Mouse (Mus musculus) effector memory CD4-positive, alpha-beta T cell, adult 5 months (primary cell): ENCODE measurements around the gene Uba1. TPM values are rescaled to one million over a fixed set of nuclear protein-coding genes. Genes with fewer than 3 reads are reported as not detected.

Source experiments
- polyA plus RNA-seq: library from polyadenylated mRNA; unstranded; fragments of 100-300 nt; shearing (Covaris generic); gene quantifications from one replicate; pipeline ENCODE4 v1.2.1, GENCODE M21; 2017

The Uba1 gene
- 167 TPM for polyA plus RNA-seq

DNA sequence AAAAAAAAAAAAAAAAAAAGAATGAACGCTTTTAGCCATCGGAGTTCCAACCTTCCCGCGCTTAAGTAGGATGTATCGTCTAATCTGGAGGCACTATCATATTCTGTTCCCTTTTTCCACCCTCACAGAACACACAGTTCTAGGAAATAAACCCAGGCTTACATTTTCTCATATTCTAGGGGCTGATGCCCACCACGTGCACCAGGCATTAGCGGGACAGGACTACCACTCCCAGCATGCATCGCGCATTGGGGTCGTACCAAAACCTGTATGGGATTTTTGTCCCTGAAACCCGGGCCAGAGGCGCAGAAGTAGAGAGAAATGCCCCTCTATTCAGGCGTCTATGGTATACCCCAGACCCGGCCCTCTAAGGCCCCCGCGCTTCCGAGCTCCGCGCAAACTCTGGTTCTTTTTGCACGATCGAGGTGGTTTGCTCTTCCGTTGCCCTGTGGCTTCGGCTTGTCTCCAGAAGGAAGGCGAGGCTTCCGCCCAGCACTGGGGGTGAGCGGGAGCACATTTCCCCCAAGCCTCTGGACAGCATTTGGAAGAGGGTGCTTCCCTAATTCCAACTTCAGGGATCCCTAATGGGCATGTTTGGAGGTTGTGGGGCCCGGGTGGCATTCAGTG, at the start of gene Uba1:
Uba1 (plus strand) TSS at position 301 of the 627 bp plus-strand sequence.

DNA sequence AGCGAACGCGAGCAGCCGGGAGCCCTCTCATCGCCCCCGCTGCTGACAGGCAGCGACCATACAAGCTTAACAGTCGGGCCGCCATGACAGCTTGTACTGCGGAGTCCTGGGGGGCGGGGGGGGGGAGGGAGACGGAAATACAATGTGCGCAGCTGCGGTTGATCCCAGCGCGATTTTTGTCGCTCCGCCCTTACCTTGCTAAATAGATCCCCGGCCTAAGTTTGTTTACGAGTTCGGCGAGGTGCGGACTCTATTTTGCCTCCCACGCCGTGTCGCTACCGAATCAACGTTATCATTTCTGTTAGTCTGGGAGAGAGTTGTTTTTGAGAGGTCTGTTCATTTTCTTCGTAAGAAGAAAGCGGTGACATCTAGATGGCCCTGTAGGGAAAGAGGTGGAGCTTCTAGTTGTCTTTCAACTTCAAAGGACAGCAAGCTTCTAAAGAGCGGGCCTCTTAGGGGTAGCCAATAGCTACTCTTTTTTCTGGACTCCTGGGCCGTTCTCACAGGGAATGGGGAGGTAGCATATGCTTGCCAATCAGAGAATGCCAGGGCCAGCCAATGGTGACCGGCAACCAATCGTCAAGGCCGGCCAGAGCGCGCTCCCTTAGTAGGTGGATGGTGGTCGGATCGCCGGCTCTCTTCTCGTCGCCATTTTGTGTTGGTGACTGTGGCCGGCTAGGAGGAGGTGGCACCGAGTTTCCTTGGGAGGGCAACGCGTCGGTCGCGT, 40.8 kb upstream of the Uba1 start, which contains the start of the genes Rbm10 and Ndufb11:
Rbm10 (plus strand) TSS at position 328 of the 727 bp plus-strand sequence.
Ndufb11 (minus strand) TSS at position 444 of the 727 bp plus-strand sequence.

DNA sequence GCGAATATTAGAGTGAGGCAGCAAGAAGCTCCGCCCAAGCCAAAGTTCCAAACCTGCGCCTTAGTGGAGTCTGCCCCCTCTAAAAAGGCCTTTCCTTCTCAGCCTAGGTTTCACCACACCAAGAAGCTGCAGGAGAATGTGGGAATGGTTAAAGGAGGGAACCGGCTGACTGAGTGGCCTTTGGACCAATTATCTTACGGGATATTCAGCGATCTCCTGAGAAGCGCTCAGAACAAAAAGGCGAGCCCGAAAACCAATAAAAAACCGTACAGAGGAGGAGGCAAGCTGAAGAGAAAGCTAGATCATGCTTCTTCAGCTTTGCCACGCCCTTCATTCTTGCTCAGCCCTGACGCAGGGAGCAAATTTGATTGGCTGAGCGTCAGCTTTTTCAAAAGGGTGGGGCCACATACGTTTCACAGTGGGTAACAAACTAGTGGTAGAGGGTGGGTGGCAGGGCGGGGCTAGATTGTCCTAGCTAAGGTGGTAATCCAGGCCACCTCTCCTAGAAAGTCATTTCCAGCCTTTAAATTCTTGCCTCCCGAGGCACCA, 29.5 kb downstream of the Uba1 start, which contains the start of gene Cdk16:
Cdk16 (plus strand) TSS at position 436 of the 549 bp plus-strand sequence.

DNA sequence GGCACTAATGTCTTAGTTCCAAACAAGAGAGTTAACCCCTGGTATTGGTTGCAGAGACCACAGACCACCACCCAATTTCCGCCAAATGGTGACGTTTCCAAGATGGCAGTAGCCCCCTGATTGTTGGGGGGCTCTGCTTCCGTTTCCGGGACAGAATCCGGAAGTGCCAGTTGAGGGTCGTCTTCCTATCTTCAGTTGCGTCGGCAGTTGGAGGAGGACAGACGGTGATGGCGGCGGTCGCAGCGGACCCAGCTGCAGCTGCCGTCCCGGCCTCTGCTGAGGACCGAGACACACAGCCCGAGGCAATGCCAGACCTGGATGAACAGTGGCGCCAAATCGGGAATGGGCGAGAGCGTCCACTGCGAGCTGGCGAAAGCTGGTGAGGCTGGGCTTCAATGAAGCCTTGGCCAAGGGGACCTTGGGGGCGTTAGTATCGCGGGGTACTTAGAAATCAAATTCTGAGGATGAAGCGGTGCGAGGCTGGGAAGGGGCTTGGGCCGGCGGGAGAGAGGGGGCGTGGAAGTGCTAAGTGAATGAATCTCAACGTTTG, 45.7 kb downstream of the Uba1 start, which contains the start of gene Usp11:
Usp11 (plus strand) TSS at position 166 of the 550 bp plus-strand sequence.

Other genes with a start within 250 kb of the Uba1 start
- 5.5 TPM for gene Jade3, start 232.6 kb upstream of the Uba1 start, polyA plus RNA-seq
- not detected for gene Rgn, start 108.5 kb upstream of the Uba1 start, polyA plus RNA-seq
- 39.9 TPM for gene Rbm10, start 40.8 kb upstream of the Uba1 start, polyA plus RNA-seq
- 141 TPM for gene Ndufb11, start 40.7 kb upstream of the Uba1 start, polyA plus RNA-seq
- gene Cdk16, start 29.6 kb downstream of the Uba1 start, polyA plus RNA-seq, result 78.2 TPM
- gene Usp11, start 45.6 kb downstream of the Uba1 start, polyA plus RNA-seq, result 15.6 TPM
- gene Araf, start 139.5 kb downstream of the Uba1 start, polyA plus RNA-seq, result 166 TPM
- not detected for gene Timp1, start 211.8 kb downstream of the Uba1 start, polyA plus RNA-seq